Mouse (Mus musculus) lung, postnatal 14 days (tissue): ENCODE measurements around the gene Sh3rf1.

Experiments
- DNase-seq: peaks from one replicate; pipeline ENCODE4 v3.0.0; 2021

The Sh3rf1 gene

DNA sequence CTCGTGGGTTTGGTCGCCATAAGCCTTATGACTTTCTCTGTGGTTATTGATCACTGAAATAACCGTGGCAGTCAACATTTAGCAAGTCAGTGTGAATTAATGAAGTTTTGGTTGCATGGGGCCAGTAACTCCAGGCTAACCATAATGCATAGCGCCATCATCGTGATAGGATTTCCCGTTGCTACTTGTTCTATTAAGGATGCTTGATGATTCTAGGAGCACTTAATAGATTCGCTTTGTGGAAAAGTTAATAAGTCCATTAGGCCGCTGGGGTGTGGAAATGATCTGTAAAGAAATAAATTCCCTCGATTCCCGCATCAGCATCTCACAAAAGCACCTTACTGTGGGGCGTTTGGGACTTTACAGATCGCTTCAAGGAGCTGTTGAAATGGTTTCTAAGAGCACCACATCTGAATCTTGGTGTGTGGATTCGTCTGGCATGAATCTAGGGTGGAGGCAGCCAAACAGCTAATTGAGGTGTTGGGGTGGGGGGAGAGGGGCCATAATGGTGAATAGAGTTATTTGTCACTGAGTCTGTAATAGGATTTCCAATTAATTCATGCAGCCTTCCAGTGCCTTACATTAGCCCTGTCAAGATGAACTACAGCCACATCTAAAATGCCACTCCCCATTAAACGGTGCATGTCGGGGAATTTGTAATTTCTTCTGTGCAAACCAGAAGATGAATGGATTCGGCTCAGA, 101.5 kb downstream of the Sh3rf1 start:
- no peak for DNase-seq

GRCm38 (mm10) chr8:61326281-61326680, 102.6 kb downstream of the Sh3rf1 start:
- DNase-seq, result no peak

DNA sequence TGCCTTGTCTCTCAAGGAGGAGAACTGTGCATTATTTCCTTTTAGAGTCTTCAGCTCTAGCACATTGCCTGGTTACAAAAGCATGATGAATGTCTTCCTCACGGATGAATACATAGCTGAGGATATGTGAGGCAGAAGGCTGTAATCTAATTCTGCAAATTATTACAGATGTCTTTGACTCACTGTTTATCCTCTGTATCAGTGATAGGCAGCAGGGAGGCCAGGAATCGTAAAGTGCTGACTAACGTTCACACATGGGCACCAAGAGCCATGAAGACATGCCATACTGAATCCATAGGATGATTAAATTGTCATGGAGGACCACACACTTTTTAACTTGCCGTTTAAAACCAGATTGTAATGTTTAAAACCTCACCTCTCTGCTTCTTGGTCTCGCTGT, 103.7 kb downstream of the Sh3rf1 start:
- DNase-seq, result no peak

GRCm38 (mm10) chr8:61339629-61340028, 116.0 kb downstream of the Sh3rf1 start:
- DNase-seq, result no peak

DNA sequence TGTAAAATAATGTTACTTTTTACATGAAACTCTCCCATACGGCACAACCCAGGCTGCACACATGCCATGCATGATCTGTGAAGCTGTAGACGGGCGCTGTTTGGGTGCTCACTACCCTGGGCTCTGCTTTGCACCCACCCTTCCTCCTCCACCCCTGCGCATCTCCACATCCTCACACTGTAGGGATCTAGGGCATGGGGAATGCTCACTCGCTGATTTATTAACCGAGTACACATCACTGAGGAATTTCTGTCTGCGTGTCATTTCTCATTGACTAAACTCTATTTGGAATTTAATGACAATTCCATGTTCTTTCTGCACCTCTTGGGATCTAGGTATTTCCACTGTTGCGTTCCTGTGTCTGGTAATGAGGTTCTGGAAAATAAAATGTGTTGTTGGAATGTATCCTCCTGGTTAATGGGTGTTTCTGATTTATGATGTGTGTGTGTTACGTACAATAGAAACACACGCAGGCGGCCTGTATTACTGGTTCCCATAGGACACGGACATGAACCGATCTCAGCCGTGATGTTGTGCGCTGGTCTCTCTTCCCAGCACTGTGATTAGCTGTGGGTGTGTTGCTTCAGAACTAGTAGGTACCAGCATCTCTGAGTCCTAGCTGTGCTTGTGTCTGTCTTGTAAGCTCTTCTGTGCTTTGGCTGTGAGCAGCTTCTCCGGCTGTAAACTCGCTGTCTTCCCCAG, 116.8 kb downstream of the Sh3rf1 start:
- DNase-seq, result no peak

DNA sequence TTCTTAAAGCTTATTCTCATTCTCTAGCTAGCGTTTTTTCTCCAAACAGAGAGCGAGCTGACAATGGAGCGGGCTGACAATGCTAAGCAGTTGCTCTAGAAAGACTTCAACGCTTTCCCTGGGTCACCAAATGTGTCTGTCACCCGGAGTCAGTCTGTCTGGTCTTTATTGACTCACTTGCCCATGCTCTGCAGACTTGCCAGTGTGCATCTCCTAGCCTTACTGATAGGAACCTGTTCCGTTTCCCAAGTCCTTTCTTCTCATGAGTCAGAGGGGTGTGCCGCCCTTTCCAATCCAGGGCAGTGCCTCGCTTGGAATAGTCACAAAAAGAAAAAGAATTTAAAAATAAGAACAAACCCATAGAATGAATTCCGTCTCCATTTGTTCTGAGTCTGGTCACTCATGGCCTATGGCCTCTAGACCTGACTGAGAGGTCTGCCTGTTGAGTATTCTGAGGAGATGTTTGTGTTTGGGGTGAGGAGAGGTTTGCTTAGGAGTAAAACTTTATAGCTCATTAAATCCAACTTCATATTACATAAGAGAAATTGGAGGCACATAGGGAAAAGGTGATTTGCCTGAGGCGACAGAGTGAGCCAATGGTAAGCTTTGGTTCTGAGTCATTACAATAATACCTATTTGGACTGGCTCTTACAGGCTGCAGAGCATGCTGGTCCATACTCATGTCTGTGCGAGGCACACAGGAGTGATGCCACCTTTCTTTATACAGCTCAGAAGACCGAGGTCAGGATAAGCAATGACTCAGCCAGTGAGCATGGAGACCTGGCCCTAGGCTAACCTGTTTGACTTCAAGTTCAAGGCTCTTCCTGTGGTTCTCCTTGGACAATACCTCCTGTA, 118.1 kb downstream of the Sh3rf1 start:
- no peak for DNase-seq

DNA sequence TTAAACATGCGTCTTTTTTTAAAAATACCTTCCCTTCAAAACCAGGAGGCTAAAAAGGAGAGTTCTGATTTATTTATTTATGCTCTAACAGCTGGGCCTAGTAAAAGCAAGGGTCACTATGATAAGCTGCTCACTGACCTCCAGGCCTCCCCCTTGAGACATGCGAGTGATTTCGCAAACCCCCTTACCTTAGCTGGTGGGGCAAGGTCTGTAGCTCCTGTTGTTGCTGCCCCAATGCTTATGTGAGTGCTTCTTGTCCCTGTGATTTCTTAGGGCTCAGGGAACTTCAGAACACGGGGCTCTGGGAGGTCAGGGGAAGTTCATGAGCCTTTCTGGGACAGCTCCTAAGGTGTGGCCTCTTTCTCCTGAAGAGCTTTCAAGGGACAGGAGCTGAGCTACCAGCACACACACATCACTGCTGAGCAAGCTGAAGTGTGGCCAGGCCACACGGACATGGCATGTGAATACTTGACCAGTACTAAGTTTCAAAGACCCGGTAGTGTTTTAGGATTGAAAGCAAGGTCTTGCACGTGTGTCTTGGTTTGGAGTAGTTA, 118.9 kb downstream of the Sh3rf1 start:
- no peak for DNase-seq

- no peak for DNase-seq
Observed at GRCm38 (mm10) chr8:61344435-61344834, 120.8 kb downstream of the Sh3rf1 start.

- DNase-seq, result no peak
Observed at GRCm38 (mm10) chr8:61346941-61347340, 123.3 kb downstream of the Sh3rf1 start.

GRCm38 (mm10) chr8:61347526-61347925, 123.9 kb downstream of the Sh3rf1 start:
- DNase-seq, result no peak

- no peak for DNase-seq
Observed at GRCm38 (mm10) chr8:61348029-61348428, 124.4 kb downstream of the Sh3rf1 start.

DNA sequence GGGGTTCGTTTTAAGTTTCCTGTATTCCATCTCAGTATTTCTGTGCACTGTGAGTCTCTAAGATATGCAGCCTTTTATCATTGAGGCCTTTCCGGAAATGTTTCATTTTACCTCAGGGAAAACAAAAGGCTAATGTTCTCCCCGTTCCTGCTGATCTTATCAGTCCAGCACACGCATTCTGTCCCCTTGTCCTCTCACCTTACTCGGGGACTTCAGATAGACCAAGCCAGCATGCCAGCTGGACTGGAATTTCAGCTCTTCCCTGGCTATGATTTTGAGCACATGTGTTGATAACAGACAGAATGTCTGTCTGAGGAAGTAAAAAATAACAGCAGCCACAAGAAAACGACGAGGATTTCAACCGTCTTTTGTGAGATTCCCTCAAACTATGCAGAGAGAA, 124.8 kb downstream of the Sh3rf1 start:
- DNase-seq, result no peak

DNA sequence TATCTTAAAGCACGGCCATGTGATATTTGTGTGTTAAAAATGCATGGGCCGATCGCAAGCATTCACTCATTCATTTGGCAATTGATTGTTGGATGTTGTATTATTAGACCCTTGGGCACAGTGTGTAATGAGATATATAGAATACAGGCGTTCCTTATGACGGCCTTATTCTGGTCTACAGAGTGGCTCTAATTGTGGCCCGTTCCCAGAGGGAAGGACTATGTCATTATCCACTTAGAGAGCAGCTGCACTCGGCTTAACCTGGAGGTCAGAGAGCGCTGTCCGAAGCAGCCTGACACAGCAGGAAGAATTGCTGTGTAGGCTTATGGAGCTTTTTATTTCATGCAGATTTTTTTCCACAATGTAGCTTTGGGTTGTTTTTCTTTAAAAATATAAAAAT, 126.8 kb downstream of the Sh3rf1 start:
- DNase-seq, result no peak

DNA sequence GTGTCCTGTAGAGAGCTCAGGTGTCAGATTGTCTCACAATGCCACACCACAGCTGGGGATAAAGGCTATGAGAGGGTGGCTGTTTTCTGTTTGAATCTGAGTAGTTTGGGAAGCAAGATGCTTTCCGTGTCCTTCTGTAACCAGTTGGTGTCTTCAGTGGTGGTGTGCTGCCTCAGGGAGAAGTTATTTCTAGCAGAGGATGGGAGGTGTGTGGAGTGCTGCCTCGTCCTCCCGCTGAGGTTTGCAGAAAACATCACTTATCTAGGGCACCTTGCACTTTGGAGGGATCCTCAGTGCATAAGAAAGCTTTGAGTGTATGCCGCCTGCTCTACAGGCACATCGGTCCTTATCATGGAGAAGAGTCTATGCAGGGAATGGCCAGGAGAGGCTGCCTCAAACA, 128.0 kb downstream of the Sh3rf1 start:
- no peak for DNase-seq

DNA sequence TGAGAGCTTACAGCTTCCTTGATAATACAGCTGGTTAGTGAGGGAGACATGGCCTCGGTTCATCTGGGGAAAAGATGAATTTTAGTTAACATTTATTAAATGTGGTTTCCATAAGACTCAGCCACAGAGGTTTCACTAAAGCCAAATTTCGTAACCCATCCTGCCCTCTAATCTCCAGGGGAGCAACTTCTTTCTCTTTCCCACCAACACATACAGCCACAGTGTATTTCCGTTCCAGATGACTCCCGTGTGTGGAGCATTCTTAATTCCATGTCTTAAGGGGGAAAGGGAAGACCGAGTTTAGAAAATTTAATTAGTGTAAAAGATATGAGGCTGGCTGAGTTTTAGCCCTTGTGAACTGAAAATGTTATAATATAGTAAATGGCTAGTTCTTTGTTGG, 131.8 kb downstream of the Sh3rf1 start:
- DNase-seq, result no peak

DNA sequence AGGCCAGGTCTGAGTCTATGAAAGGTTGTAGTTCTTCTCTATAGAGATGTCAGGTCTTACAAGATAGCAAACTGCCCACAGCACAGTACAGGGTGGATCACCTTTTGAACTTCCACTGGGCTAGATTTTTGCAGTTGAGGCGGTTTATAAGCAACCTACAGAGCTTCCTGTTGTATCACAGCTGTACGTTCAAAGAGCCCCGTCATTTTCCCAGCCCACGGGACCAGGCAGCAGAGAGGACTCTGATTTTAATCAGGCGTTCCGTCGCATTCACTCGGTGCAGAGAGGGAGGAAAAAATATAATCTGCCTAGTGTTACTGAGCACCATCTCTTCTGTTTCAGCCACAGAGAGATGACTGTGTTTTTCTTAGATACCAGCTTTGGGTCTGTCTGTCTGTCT, 135.3 kb downstream of the Sh3rf1 start:
- DNase-seq, result no peak

GRCm38 (mm10) chr8:61359851-61360272, 136.2 kb downstream of the Sh3rf1 start:
- no peak for DNase-seq

DNA sequence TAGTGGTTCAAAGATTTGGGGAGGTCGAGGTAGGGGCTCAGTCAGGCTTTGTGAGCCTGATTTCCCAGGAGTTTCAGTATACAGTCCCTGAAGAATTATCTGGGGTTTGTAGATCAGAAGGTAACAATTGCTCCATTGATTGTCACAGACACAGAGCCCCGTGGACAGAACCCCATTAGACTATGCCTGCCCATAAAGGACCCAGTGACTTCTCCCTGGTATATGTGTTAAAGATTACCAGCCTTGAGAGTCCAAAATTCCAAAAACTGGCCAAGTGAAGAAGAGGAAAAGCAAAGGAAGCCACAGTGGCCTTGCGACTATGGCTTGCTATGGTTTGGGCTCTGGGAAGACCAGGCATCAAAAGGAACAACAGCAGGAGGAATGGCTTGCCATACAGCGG, 136.7 kb downstream of the Sh3rf1 start:
- no peak for DNase-seq

- no peak for DNase-seq
Observed at GRCm38 (mm10) chr8:61361476-61361875, 137.8 kb downstream of the Sh3rf1 start.

DNA sequence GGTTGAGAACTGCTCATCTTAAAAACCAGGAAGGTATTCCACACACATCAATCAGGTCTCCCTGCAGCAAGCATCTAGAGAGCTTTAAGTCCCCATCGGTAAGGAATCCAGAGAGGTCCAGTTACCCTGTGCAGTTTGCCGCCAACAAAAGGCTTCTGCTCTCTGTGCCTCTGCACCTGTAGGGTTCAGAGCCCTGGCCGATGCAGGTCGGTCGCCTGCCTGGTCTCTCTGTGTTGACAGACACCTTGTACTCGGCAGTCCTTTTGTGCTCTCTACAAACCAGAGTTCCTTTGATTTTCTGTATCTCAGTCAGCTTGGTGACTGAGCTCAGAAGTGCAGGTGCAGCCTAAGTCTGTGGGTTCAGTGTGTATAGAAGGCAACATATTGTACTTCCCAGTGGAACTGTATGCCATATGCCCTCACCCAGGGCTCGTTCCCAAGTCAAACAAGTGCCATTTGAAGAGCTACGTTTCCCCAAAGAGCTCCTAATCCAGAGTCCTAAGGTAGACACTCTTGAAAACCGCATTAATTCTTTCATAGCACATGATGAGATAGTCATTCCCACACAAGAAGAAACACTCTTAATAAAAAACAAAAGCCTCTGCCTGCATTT, 138.7 kb downstream of the Sh3rf1 start:
- DNase-seq, result no peak

GRCm38 (mm10) chr8:61373303-61373702, 149.6 kb downstream of the Sh3rf1 start:
- no peak for DNase-seq

DNA sequence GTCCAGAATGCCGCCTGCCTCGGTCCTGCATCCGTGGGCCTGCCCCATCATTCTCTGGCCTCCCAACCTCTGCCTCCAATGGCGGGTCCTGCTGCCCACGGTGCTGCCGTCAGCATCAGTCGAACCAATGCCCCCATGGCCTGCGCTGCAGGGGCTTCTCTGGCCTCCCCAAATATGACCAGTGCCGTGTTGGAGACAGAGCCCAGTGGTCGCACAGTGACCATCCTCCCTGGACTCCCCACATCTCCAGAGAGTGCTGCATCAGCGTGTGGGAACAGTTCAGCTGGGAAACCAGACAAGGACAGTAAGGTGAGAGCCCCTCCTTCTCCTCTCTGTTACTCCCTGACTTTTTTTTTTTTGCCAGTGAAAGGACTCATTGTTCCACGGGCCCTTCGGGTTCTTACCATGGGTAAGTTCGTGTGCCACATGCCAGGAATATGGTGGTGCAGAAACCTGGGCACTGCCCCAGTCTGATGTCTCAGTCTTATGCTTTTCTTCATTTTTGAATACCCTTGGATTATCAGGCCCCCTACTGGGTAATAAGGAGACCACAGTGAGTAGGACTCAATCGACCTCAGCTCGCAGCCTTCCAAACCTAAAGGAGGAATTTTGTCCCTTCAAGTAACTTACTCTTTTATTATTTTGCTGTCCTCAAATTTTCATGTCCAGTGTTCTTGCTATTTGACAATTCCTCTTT, 150.5 kb downstream of the Sh3rf1 start:
- no peak for DNase-seq
